Mouse (Mus musculus) spleen, adult 12 weeks (tissue): ENCODE measurements around the gene 2610507B11Rik.
A peak's percentile ranks its signal among the peaks of the same experiment; 100 is the strongest.

Experiments used
- DNase-seq: peaks from one replicate; pipeline ENCODE4 v3.0.0; 2022; ENCODE audit warnings: low spot score

The 2610507B11Rik gene

GRCm38 (mm10) chr11:78289146-78289763 lies 27.7 kb downstream of the 2610507B11Rik start:
- DNase-seq, result no peak

- DNase-seq, result no peak
Observed at GRCm38 (mm10) chr11:78290654-78291053, 29.1 kb downstream of the 2610507B11Rik start, which contains the start of gene BC030499. Gene BC030499 (plus strand): TSS chr11:78290841.

DNA sequence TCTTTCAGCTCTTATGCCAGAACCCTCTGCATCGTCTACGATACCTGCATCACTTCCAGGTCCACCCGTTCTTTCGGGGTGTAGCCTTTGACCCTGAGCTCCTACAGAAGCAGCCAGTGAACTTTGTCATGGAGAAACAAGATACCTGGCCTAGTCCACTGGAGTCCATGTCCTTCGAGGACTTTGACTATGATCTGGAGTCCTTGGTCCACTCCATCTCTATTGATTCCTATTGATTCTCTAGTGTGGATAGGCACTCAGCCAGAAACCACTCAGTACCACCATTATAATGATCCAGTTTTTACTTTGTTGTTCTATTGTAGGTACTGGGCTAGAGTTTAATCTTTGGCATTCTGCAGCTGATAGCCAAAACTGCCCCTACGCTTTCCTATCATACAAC lies 33.0 kb downstream of the 2610507B11Rik start:
- DNase-seq, result no peak

DNA sequence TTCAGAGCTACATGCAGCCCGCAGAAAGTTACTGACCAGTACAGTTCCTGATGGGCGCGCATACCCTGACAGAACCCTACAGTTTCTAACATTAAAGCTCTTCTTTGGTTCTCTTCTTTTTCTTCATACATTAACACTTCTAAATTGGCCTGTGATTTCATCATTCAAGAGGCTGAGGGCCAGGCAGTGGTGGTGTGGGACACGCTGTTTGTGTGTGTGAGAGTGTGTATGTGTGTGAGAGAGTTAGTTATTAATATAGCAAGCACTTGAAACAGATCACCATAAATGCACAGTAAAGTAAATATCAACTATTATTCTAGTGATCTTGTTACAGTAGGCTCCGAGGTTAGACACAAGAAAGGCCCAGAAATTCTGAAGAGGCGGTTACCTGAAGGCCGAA lies 39.4 kb downstream of the 2610507B11Rik start:
- no peak for DNase-seq

DNA sequence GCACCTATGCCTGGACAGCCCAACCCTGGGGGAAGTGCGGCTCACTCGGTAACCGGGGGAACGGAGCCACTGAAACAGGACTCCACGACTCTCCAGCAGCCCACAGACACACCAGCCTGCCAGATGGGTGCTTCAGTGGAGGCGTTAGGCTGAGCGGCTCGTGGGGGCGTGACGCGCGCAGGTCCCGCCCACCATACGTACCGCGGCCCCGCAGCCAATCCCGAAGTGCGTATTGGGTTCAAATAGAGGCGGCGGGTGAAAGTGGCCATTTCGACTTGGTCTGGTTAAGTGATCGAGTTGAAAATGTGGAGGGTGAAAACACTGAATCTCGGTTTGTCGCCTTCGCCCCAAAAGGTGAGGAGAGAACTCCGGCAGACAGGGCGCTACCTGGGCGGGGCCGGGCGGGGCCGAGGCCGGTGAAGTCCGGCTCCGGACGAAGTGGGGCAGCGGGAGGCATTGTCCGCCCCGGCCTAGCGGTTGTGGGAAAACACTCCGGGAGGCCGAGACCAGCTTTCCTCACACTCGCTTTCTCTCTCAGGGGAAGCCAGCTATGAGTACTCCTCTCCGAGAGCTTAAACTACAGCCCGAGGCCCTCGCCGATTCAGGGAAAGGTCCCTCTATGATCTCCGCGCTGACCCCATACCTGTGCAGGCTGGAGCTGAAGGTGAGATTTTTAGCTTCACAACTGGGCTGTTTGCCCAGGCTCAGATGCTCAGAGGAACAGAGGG lies 40.0 kb downstream of the 2610507B11Rik start, which contains the start of gene Spag5:
TSS of gene Spag5 (plus strand) at position 173 of the 728 bp plus-strand sequence.
- DNase-seq, result peak; percentile 85

- no peak for DNase-seq
Observed at GRCm38 (mm10) chr11:78305272-78305671, 43.7 kb downstream of the 2610507B11Rik start.

DNA sequence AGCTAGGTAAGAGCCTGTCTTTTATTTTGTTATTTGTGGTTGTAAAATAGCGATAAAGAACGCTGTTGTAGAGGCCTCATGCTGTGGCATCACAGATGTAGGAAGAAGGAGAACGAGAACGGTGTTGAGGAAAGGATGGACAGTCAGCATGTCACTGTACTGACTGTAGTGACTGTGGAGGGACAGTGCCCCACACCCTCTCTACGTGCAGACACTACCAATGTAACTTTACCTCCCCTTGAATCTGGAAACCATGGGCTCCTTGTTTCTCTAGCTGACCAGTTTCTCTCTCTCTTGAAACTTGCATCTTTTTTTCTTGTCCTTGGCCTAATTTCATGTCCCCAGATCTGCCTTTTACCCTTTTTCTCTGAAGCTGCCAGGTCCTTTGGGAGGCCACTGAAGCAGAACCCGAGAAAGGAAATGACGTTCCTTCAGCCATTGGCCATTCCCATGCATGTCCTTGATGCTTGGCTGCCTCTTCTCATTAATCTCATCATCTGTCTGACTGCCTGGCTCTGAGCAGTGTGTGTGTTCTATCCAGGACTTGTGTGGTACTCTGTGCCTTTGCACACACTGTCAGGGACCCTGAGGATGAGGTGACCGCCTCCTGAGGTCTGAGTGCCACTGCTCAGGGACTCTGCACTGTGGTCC lies 49.4 kb downstream of the 2610507B11Rik start:
- no peak for DNase-seq

GRCm38 (mm10) chr11:78313662-78314061 lies 52.1 kb downstream of the 2610507B11Rik start:
- DNase-seq, result no peak

GRCm38 (mm10) chr11:78318411-78318810 lies 56.9 kb downstream of the 2610507B11Rik start:
- no peak for DNase-seq

DNA sequence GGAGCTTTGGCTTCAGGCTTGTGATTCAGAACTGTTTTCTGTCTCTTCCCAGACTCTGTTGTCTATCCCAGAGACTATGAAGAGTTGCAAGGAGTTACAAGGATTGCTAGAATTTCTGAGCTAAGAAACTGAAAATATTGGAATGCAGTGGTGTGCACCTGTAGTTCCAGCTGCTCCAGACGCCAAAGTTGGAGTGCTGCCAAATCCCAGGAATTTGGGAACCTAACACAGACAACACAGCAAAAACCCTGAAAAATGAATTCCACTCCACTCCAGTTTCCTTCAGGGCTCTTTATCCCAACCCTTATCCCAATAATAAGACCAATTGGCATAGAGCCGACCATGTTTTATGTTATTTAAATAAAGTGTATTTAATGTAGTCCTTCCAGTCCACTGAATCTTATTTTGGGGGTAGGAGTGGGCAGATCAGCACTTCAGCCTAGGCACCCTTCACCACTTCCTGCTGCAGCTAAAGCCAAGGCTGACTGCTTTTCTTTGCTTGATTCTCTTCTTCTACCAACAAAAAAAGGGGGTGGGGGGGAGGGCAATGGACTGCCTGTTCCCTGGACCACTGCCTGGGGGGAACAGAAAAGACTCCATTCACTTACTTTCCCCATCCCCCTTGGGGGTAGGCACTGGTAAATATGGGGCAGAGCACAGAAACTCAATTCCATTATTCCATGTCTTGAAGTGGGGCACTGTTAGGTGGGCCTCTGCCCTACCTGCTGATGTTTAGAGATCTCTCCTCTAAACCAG lies 60.7 kb downstream of the 2610507B11Rik start:
- DNase-seq, result no peak

DNA sequence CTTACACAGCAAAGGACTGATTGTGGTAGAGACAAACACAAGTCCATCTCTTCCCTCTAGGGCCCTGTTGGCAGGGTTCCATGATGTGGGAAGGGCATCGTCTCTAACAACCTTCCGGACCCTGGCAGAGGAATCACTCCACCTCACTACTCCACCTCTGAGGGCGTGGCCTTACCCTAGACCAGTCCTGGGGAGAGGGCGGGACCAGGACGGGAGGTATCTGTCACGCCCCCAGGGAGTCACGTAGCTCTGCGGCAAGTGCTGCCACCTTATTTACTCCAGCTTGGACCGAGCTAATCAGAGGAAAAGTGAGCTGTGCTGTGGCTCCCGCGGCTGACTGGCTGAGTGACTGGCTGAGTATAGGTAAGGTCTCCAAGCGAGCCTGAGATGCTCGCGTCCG lies 61.3 kb downstream of the 2610507B11Rik start, which contains the start of gene Aldoc:
TSS of gene Aldoc (plus strand) at position 109 of the 400 bp plus-strand sequence.
- peak; percentile 69 for DNase-seq

GRCm38 (mm10) chr11:78324000-78324785 lies 62.6 kb downstream of the 2610507B11Rik start:
- no peak for DNase-seq

DNA sequence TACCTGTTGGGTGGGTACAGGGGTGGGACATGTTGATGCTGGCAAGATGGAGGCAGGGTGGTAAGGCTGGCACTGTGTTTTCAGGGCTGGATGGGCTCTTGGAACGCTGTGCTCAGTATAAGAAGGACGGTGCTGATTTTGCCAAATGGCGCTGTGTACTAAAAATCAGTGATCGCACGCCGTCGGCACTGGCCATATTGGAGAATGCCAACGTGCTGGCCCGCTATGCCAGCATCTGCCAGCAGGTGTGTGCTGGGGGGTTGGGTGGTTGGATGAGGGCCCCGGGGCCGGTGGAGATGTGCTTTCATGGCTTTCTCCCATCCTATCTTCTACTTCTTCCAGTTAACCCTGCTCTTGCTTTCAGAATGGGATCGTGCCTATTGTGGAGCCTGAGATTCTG lies 63.4 kb downstream of the 2610507B11Rik start:
- no peak for DNase-seq

DNA sequence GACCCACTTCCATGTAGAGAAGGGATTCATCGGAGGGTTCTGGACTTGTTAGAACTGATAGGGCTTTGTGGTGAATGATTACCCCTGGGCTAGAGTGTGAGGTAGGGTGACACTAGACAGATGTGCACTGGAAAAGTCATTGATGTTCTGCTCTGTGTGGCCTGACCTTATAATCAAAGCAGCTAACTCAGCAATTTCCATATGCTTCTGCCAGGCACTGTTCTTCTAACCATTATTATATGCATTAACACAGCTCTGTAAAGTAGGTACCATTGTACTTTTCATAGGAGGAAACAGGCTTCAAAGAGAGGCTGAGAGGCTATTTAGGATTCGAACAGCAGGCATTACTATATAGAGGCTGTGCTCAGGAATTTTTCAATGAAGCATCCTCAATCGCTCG lies 65.7 kb downstream of the 2610507B11Rik start:
- DNase-seq, result no peak

DNA sequence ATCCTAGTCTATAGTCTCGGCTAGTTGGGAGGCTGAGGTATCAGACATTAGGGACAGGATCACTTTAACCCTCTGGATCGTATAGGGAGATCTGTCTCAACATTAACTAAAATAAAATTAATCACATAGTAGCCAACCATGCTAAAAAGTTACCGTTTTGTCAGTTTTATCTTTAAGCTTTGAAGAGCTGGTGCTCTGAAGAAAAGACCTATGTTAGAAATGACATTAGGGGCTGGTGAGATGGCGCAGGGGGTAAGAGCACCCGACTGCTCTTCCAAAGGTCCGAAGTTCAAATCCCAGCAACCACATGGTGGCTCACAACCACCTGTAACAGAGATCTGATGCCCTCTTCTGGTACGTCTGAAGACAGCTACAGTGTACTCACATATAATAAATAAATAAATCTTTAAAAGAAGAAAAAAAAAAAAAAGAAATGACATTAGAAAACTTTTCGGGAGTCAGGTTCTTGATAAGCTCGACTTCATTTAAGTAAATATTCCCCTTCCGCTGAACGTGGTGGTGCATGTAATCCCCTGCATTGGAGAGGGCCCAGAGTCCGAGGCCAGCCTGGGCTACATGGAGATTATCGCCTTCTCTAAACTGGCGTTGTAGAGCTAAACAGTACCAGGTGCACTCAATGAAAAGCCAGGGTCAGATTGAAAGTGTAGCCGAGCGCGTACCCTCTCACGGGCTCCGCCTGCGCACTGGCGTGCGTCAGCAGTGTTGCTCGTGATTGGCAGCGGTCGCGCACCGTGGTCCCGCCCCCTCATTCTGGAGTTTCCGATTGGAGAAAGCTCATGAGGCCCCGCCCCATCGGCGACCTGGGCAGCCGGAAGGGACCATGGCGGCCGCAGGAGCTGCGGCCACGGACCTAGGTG lies 66.3 kb downstream of the 2610507B11Rik start, which contains the start of gene Pigs:
TSS of gene Pigs (plus strand) at position 782 of the 878 bp plus-strand sequence.
- peak; percentile 95 for DNase-seq

DNA sequence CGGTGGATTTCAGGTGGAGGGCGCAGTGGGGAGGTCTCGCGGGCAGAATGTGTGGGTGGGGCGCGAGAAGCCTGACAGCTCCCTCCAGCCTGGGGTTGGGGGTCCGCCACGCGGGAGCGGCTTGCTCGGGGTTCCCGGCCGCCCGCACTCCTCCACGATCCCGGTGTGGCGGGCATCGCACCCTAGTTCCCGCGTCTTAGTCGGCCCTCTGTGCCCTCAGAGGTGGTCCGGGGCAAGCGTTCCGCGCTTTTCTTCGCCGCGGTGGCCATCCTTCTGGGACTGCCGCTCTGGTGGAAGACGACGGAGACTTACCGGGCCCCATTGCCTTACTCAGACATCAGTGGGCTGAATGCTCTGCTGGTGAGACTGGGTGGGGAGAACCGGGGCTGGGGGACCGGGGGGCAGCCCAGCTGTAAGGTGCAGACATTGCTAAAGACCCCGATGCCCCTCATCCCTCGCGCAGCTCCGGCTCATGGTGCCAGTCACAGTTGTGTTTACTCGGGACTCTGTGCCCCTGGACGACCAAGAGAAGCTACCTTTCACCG lies 67.0 kb downstream of the 2610507B11Rik start:
- no peak for DNase-seq

DNA sequence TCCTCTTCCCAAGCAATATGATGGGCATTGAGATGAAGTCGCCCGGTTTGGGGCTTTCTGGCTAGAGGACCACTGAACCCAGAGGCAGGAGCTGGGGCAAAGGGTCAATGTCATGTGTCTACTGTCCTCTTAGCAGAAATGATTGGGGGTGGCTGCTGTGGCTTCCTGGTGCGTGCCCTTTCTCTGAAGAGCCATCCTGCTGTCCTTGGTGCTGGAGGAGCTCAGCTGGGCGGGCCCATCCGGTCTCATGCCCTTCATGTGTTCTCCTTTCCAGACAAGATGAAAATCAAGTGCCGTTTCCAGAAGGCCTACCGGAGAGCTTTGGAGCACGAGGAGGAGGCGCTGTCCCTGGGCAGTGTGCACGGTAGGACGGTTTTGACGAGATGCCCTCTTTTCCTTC lies 71.1 kb downstream of the 2610507B11Rik start:
- no peak for DNase-seq

- no peak for DNase-seq
Observed at GRCm38 (mm10) chr11:78333992-78334391, 72.4 kb downstream of the 2610507B11Rik start.

DNA sequence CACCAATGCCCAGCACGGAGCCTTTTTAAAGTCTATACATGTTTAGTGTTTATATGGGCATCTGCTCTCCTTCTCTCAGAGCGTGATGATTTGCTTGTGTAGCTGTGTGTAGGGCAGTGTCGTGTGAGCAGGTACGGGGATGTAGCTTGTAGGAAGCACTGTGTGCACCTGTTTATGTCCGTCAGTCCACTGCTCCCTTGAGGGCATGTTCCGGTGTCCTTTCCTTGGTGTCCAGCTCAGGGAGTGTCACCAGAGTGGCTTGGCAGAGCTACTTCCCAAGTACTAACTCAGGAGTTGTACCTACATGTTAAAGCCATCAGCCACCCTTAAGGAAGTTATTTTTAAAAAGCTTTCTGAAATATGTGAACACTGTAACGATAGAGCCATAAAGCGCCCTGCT lies 75.5 kb downstream of the 2610507B11Rik start:
- DNase-seq, result no peak
